Mouse (Mus musculus): Measurements from ENCODE around the gene Cep162.

The Cep162 gene

GRCm38 (mm10) chr9:87254903-87255695 lies at the start of gene Cep162:
Gene Cep162 (minus strand): TSS chr9:87255536.
- peak; percentile 76 for DNase-seq (ENCODE audit: low spot score)

GRCm38 (mm10) chr9:87303196-87303595 lies 47.9 kb upstream of the Cep162 start:
- DNase-seq (ENCODE audit: low spot score) = no peak

- DNase-seq (ENCODE audit: low spot score) = no peak
Measured at GRCm38 (mm10) chr9:87298900-87299299, 43.6 kb upstream of the Cep162 start.

- no peak for DNase-seq (ENCODE audit: low spot score)
Measured at GRCm38 (mm10) chr9:87297522-87297921, 42.2 kb upstream of the Cep162 start.

- DNase-seq (ENCODE audit: low spot score) = no peak
Measured at GRCm38 (mm10) chr9:87255696-87256030, 327 bp upstream of the Cep162 start.

GRCm38 (mm10) chr9:87248118-87248517 lies 7.2 kb downstream of the Cep162 start:
- DNase-seq (ENCODE audit: low spot score) = no peak

- no peak for DNase-seq (ENCODE audit: low spot score)
Measured at GRCm38 (mm10) chr9:87247678-87248077, 7.7 kb downstream of the Cep162 start.

- DNase-seq (ENCODE audit: low spot score) = no peak
Measured at GRCm38 (mm10) chr9:87213204-87213603, 42.1 kb downstream of the Cep162 start.

GRCm38 (mm10) chr9:87210830-87211339 lies 44.5 kb downstream of the Cep162 start:
- DNase-seq (ENCODE audit: low spot score) = no peak

GRCm38 (mm10) chr9:87202431-87202830 lies 52.9 kb downstream of the Cep162 start:
- DNase-seq (ENCODE audit: low spot score) = no peak

GRCm38 (mm10) chr9:87200919-87201318 lies 54.4 kb downstream of the Cep162 start:
- DNase-seq (ENCODE audit: low spot score) = no peak

- no peak for DNase-seq (ENCODE audit: low spot score)
Measured at GRCm38 (mm10) chr9:87200426-87200825, 54.9 kb downstream of the Cep162 start.

- no peak for DNase-seq (ENCODE audit: low spot score)
Measured at GRCm38 (mm10) chr9:87198036-87198435, 57.3 kb downstream of the Cep162 start.

- DNase-seq (ENCODE audit: low spot score) = no peak
Measured at GRCm38 (mm10) chr9:87197277-87197676, 58.1 kb downstream of the Cep162 start.

- no peak for DNase-seq (ENCODE audit: low spot score)
Measured at GRCm38 (mm10) chr9:87193721-87194120, 61.6 kb downstream of the Cep162 start.

- DNase-seq (ENCODE audit: low spot score) = no peak
Measured at GRCm38 (mm10) chr9:87187336-87187735, 68.0 kb downstream of the Cep162 start.

- DNase-seq (ENCODE audit: low spot score) = no peak
Measured at GRCm38 (mm10) chr9:87182231-87182630, 73.1 kb downstream of the Cep162 start.

- no peak for DNase-seq (ENCODE audit: low spot score)
Measured at GRCm38 (mm10) chr9:87178534-87178933, 76.8 kb downstream of the Cep162 start.

GRCm38 (mm10) chr9:87171517-87171916 lies 83.8 kb downstream of the Cep162 start:
- DNase-seq (ENCODE audit: low spot score) = no peak

GRCm38 (mm10) chr9:87170891-87171290 lies 84.4 kb downstream of the Cep162 start:
- DNase-seq (ENCODE audit: low spot score) = no peak

- no peak for DNase-seq (ENCODE audit: low spot score)
Measured at GRCm38 (mm10) chr9:87169144-87169543, 86.2 kb downstream of the Cep162 start.

GRCm38 (mm10) chr9:87168051-87168450 lies 87.3 kb downstream of the Cep162 start:
- peak; percentile 23 for DNase-seq (ENCODE audit: low spot score)

- DNase-seq (ENCODE audit: low spot score) = no peak
Measured at GRCm38 (mm10) chr9:87167001-87167830, 88.1 kb downstream of the Cep162 start.
